Mouse (Mus musculus): ENCODE measurements around the gene Dhps. TPM values are rescaled to one million over a fixed set of nuclear protein-coding genes. Genes with fewer than 3 reads are reported as not detected.

The Dhps gene
- total and polyA plus RNA-seq, 3 experiments = 44.7 to 88.5 (median 60.1) TPM

GRCm38 (mm10) chr8:85096196-85096595 lies 24.6 kb downstream of the Dhps start:
- H3K27me3 ChIP-seq (replicated peaks) = no peaks in the 10 kb centered on the region
- in situ Hi-C loops (cut with MboI; ENCODE audit: low pct_ligation_motif_present, low pct_unique_long_range_greater_than_20kb, low sequenced_read_pairs) = no loop called here
- H3K4me1 ChIP-seq (ENCODE audit: control insufficient read depth in 1 of 2, insufficient read depth in 2 of 2) = peaks cover 4 to 18% of the 10 kb centered on the region in 2 experiments
- no peak overlapping the region for H3K4me2 ChIP-seq (ENCODE audit: insufficient read depth, low read depth, poor library complexity, severe bottlenecking)
- no peak overlapping the region for H3K9ac ChIP-seq (ENCODE audit: insufficient read depth, low read depth)
- no peak overlapping the region for H3K4me3 ChIP-seq (replicated peaks in 1 of 3; ENCODE audit: low read depth in 2 of 3, low read length in 2 of 3, poor library complexity in 1 of 3)
- H3K36me3 ChIP-seq (replicated peaks in 1 of 2; ENCODE audit: control insufficient read depth in 1 of 2, insufficient read depth in 1 of 2, low read length in 1 of 2) = peaks cover 68 to 83% of the 10 kb centered on the region in 2 experiments
- DNase-seq (ENCODE audit: extremely low read depth) = no peak
- dilution Hi-C loops (cut with MboI; ENCODE audit: extremely low pct_ligation_motif_present, extremely low pct_unique_long_range_greater_than_20kb, low sequenced_read_pairs) = no loop called here
- H3K27ac ChIP-seq (ENCODE audit: insufficient read depth, low read depth) = no peak overlapping the region
- no peaks in the 10 kb centered on the region for H3K79me2 ChIP-seq (replicated peaks; ENCODE audit: control insufficient read depth, extremely low read depth, insufficient read depth, poor library complexity, severe bottlenecking)
- no peak for TF ChIP-seq HCFC1 (IDR thresholded peaks at IDR 0.05; ENCODE audit: low read depth, low read length)
- TF ChIP-seq USF1 (IDR thresholded peaks at IDR 0.05; ENCODE audit: low read depth, low read length) = no peak
- TF ChIP-seq TCF12 (IDR thresholded peaks at IDR 0.05; ENCODE audit: low read depth, low read length) = no peak
- TF ChIP-seq CHD1 (IDR thresholded peaks at IDR 0.05; ENCODE audit: low read depth, low read length) = no peak
- TF ChIP-seq KAT2A (IDR thresholded peaks at IDR 0.05; ENCODE audit: insufficient replicate concordance, low read length) = no peak
- TF ChIP-seq ZKSCAN1 (IDR thresholded peaks at IDR 0.05; ENCODE audit: borderline replicate concordance, low read depth, low read length) = no peak
- no peak for TF ChIP-seq POLR2A (IDR thresholded peaks at IDR 0.05; ENCODE audit: low read depth, low read length)
- TF ChIP-seq TBP (conservative IDR thresholded peaks at IDR 0.05; ENCODE audit: low read depth, low read length) = no peak
- no peak for TF ChIP-seq ELF1 (IDR thresholded peaks at IDR 0.05; ENCODE audit: low read depth, low read length)
- TF ChIP-seq BHLHE40 (IDR thresholded peaks at IDR 0.05; ENCODE audit: low read depth, low read length) = no peak
- no peak for TF ChIP-seq POLR2AphosphoS2 (IDR thresholded peaks at IDR 0.05; ENCODE audit: low read depth, low read length)
- H3K9me3 ChIP-seq (replicated peaks; ENCODE audit: low read length) = no peaks in the 10 kb centered on the region

GRCm38 (mm10) chr8:85096850-85097249 lies 25.3 kb downstream of the Dhps start:
- in situ Hi-C loops (cut with MboI; ENCODE audit: low pct_ligation_motif_present, low pct_unique_long_range_greater_than_20kb, low sequenced_read_pairs) = no loop called here
- Histone ChIP-seq H3K27me3 (replicated peaks) (no peaks in the 10 kb centered on the region), H3K36me3 (replicated peaks in 1 of 2; ENCODE audit: control insufficient read depth in 1 of 2, insufficient read depth in 1 of 2, low read length in 1 of 2) (peaks cover 62 to 76% of the 10 kb centered on the region in 2 experiments), H3K4me3 (replicated peaks in 1 of 3; ENCODE audit: low read depth in 2 of 3, low read length in 2 of 3, poor library complexity in 1 of 3) (no peak overlapping the region), H3K4me1 (ENCODE audit: control insufficient read depth in 1 of 2, insufficient read depth in 2 of 2) (peaks cover 4 to 18% of the 10 kb centered on the region in 2 experiments), H3K9ac (ENCODE audit: insufficient read depth, low read depth) (no peak overlapping the region), H3K79me2 (replicated peaks; ENCODE audit: control insufficient read depth, extremely low read depth, insufficient read depth, poor library complexity, severe bottlenecking) (no peaks in the 10 kb centered on the region), H3K27ac (ENCODE audit: insufficient read depth, low read depth) (no peak overlapping the region), H3K4me2 (ENCODE audit: insufficient read depth, low read depth, poor library complexity, severe bottlenecking) (no peak overlapping the region), H3K9me3 (replicated peaks; ENCODE audit: low read length) (peaks cover 2% of the 10 kb centered on the region)
- dilution Hi-C loops (cut with MboI; ENCODE audit: extremely low pct_ligation_motif_present, extremely low pct_unique_long_range_greater_than_20kb, low sequenced_read_pairs) = no loop called here
- no peak for TF ChIP-seq GABPA (IDR thresholded peaks at IDR 0.05; ENCODE audit: insufficient replicate concordance, low read depth, low read length)
- no peak for TF ChIP-seq JUND (conservative IDR thresholded peaks at IDR 0.05; ENCODE audit: low read depth, low read length)
- TF ChIP-seq EP300 (IDR thresholded peaks at IDR 0.05; ENCODE audit: low read length) = no peak
- no peak for TF ChIP-seq MAZ (IDR thresholded peaks at IDR 0.05; ENCODE audit: low read depth, low read length)
- no peak for TF ChIP-seq TCF12 (IDR thresholded peaks at IDR 0.05; ENCODE audit: low read depth, low read length)
- TF ChIP-seq JUN (IDR thresholded peaks at IDR 0.05; ENCODE audit: insufficient read depth, low read depth, low read length) = no peak
- TF ChIP-seq RAD21 (IDR thresholded peaks at IDR 0.05; ENCODE audit: low read depth, low read length) = no peak
- TF ChIP-seq UBTF (IDR thresholded peaks at IDR 0.05; ENCODE audit: low read depth, low read length) = no peak
- TF ChIP-seq MYC (IDR thresholded peaks at IDR 0.05; ENCODE audit: low read depth, low read length) = no peak
- DNase-seq (ENCODE audit: extremely low read depth) = no peak
